Mouse (Mus musculus) CH12.LX (cell line): ENCODE results near the gene Prr5. TPM values are rescaled to one million over a fixed set of nuclear protein-coding genes. Genes with fewer than 3 reads are reported as not detected.

Experiments
- DNase-seq: peaks from one replicate; pipeline ENCODE4 v3.0.0-alpha.2; 2013; ENCODE audit errors: extremely low read depth
- H3K27ac ChIP-seq: 2 replicates; pipeline ENCODE4 v1.5.1; 2012; ENCODE audit warnings: low read depth, mild to moderate bottlenecking, control low read depth, moderate library complexity; ENCODE audit not compliant: insufficient read depth
- H3K27me3 ChIP-seq: replicated peaks from 2 replicates; pipeline ENCODE3; 2012; ENCODE audit warnings: inconsistent platforms
- H3K36me3 ChIP-seq, 2 experiments: replicated peaks in 1 of 2; 2 replicates each; pipeline versions ENCODE3 to v1.6.1; 2012; ENCODE audit warnings: inconsistent platforms in 1 of 2, low read length in 1 of 2, mild to moderate bottlenecking in 1 of 2, mixed read lengths in 1 of 2, moderate library complexity in 1 of 2; ENCODE audit not compliant: control insufficient read depth in 1 of 2, insufficient read depth in 1 of 2
- H3K4me1 ChIP-seq, 2 experiments: 2 replicates each; pipeline ENCODE4 v1.6.1; 2012; ENCODE audit warnings: inconsistent platforms in 1 of 2, moderate library complexity in 1 of 2; ENCODE audit not compliant: insufficient read depth in 2 of 2, control insufficient read depth in 1 of 2
- H3K4me2 ChIP-seq: 2 replicates; pipeline ENCODE4 v1.6.1; 2012; ENCODE audit warnings: low read depth, mild to moderate bottlenecking, control low read depth; ENCODE audit not compliant: poor library complexity, insufficient read depth, severe bottlenecking
- H3K4me3 ChIP-seq, 3 experiments: fragments of 150-350 bp in 1 of 3; sonication (generic) in 1 of 3; replicated peaks in 1 of 3; 2 replicates each; pipeline versions ENCODE3 to v1.5.1; 2011 to 2012; ENCODE audit warnings: low read depth in 2 of 3, low read length in 2 of 3, mild to moderate bottlenecking in 2 of 3, moderate library complexity in 2 of 3, control low read depth in 1 of 3, improper control_type of control experiment in 1 of 3, inconsistent platforms in 1 of 3, mixed read lengths in 1 of 3; ENCODE audit not compliant: poor library complexity in 1 of 3
- H3K79me2 ChIP-seq: replicated peaks from 2 replicates; pipeline ENCODE4 v1.6.1; 2012; ENCODE audit warnings: mild to moderate bottlenecking, moderate library complexity; ENCODE audit not compliant: control insufficient read depth, poor library complexity, insufficient read depth, severe bottlenecking; ENCODE audit errors: extremely low read depth
- H3K9ac ChIP-seq: 2 replicates; pipeline ENCODE4 v1.6.1; 2012; ENCODE audit warnings: low read depth, mild to moderate bottlenecking, control low read depth, moderate library complexity; ENCODE audit not compliant: insufficient read depth
- H3K9me3 ChIP-seq: replicated peaks from 2 replicates; pipeline ENCODE3; 2012; ENCODE audit warnings: low read length, inconsistent platforms, mixed read lengths
- BHLHE40 ChIP-seq: IDR thresholded peaks from 2 replicates; pipeline ENCODE4 v1.6.1; 2011; ENCODE audit warnings: mild to moderate bottlenecking, low read depth, low read length, improper control_type of control experiment
- CHD2 ChIP-seq: IDR thresholded peaks from 2 replicates; pipeline ENCODE4 v1.6.1; 2011; ENCODE audit warnings: low read length, improper control_type of control experiment
- CTCF ChIP-seq, 2 experiments: IDR thresholded peaks in 1 of 2; conservative IDR thresholded peaks in 1 of 2; 2 replicates each; pipeline ENCODE4 v1.5.1; 2011 to 2012; ENCODE audit warnings: low read depth in 2 of 2, low read length in 2 of 2, improper control_type of control experiment in 1 of 2, inconsistent platforms in 1 of 2, mild to moderate bottlenecking in 1 of 2, moderate library complexity in 1 of 2
- ELF1 ChIP-seq: IDR thresholded peaks from 2 replicates; pipeline ENCODE4 v1.6.1; 2014; ENCODE audit warnings: low read depth, mild to moderate bottlenecking, inconsistent platforms, low read length, improper control_type of control experiment
- EP300 ChIP-seq: IDR thresholded peaks from 2 replicates; pipeline ENCODE4 v1.6.1; 2011; ENCODE audit warnings: low read length, improper control_type of control experiment
- GABPA ChIP-seq: IDR thresholded peaks from 2 replicates; pipeline ENCODE4 v1.6.1; 2012; ENCODE audit warnings: low read depth, low read length, improper control_type of control experiment, inconsistent platforms; ENCODE audit not compliant: insufficient replicate concordance
- HCFC1 ChIP-seq: IDR thresholded peaks from 2 replicates; pipeline ENCODE4 v1.6.1; 2012; ENCODE audit warnings: low read depth, mild to moderate bottlenecking, inconsistent platforms, low read length, improper control_type of control experiment
- IRF4 ChIP-seq: IDR thresholded peaks from 2 replicates; pipeline ENCODE4 v1.6.1; 2014; ENCODE audit warnings: low read depth, mild to moderate bottlenecking, inconsistent platforms, low read length, improper control_type of control experiment
- JUN ChIP-seq: IDR thresholded peaks from 2 replicates; pipeline ENCODE4 v1.6.1; 2011; ENCODE audit warnings: low read depth, mild to moderate bottlenecking, low read length, improper control_type of control experiment, moderate library complexity; ENCODE audit not compliant: insufficient read depth
- JUND ChIP-seq: conservative IDR thresholded peaks from 2 replicates; pipeline ENCODE4 v1.6.1; 2011; ENCODE audit warnings: low read depth, low read length, improper control_type of control experiment
- KAT2A ChIP-seq: IDR thresholded peaks from 2 replicates; pipeline ENCODE4 v1.6.1; 2012; ENCODE audit warnings: low read length, improper control_type of control experiment, inconsistent platforms; ENCODE audit not compliant: insufficient replicate concordance
- MAX ChIP-seq: IDR thresholded peaks from 2 replicates; pipeline ENCODE4 v1.6.1; 2011; ENCODE audit warnings: low read length, improper control_type of control experiment
- MAZ ChIP-seq: IDR thresholded peaks from 2 replicates; pipeline ENCODE4 v1.6.1; 2012; ENCODE audit warnings: low read depth, mild to moderate bottlenecking, inconsistent platforms, low read length, improper control_type of control experiment, moderate library complexity
- MEF2A ChIP-seq: IDR thresholded peaks from 2 replicates; pipeline ENCODE4 v1.6.1; 2014; ENCODE audit warnings: low read depth, mild to moderate bottlenecking, inconsistent platforms, low read length, improper control_type of control experiment, borderline replicate concordance
- MXI1 ChIP-seq: IDR thresholded peaks from 2 replicates; pipeline ENCODE4 v1.6.1; 2011; ENCODE audit warnings: mild to moderate bottlenecking, low read depth, low read length, improper control_type of control experiment
- MYC ChIP-seq: IDR thresholded peaks from 2 replicates; pipeline ENCODE4 v1.6.1; 2011; ENCODE audit warnings: low read depth, mild to moderate bottlenecking, improper control_type of control experiment, low read length
- NELFE ChIP-seq: IDR thresholded peaks from 2 replicates; pipeline ENCODE4 v1.6.1; 2011; ENCODE audit warnings: low read depth, low read length, improper control_type of control experiment
- NRF1 ChIP-seq: IDR thresholded peaks from 2 replicates; pipeline ENCODE4 v1.6.1; 2014; ENCODE audit warnings: low read depth, mild to moderate bottlenecking, inconsistent platforms, low read length, improper control_type of control experiment, moderate library complexity
- POLR2A ChIP-seq: IDR thresholded peaks from 2 replicates; pipeline ENCODE4 v1.6.1; 2011; ENCODE audit warnings: low read depth, mild to moderate bottlenecking, improper control_type of control experiment, low read length
- RCOR1 ChIP-seq: conservative IDR thresholded peaks from 2 replicates; pipeline ENCODE4 v1.6.1; 2012; ENCODE audit warnings: low read depth, mild to moderate bottlenecking, inconsistent platforms, low read length, improper control_type of control experiment
- SIN3A ChIP-seq: IDR thresholded peaks from 2 replicates; pipeline ENCODE4 v1.6.1; 2012; ENCODE audit warnings: low read length, improper control_type of control experiment, inconsistent platforms
- TBP ChIP-seq: conservative IDR thresholded peaks from 2 replicates; pipeline ENCODE4 v1.6.1; 2011; ENCODE audit warnings: low read depth, low read length, improper control_type of control experiment
- TCF12 ChIP-seq: IDR thresholded peaks from 2 replicates; pipeline ENCODE4 v1.6.1; 2014; ENCODE audit warnings: low read depth, mild to moderate bottlenecking, inconsistent platforms, low read length, improper control_type of control experiment
- UBTF ChIP-seq: IDR thresholded peaks from 2 replicates; pipeline ENCODE4 v1.6.1; 2012; ENCODE audit warnings: low read depth, mild to moderate bottlenecking, inconsistent platforms, low read length, improper control_type of control experiment, moderate library complexity
- USF1 ChIP-seq: IDR thresholded peaks from 2 replicates; pipeline ENCODE4 v1.6.1; 2014; ENCODE audit warnings: low read depth, mild to moderate bottlenecking, inconsistent platforms, low read length, improper control_type of control experiment
- USF2 ChIP-seq: conservative IDR thresholded peaks from 2 replicates; pipeline ENCODE4 v1.6.1; 2011; ENCODE audit warnings: low read depth, low read length, improper control_type of control experiment
- ZC3H11A ChIP-seq: IDR thresholded peaks from 2 replicates; pipeline ENCODE4 v1.6.1; 2012; ENCODE audit warnings: low read depth, mild to moderate bottlenecking, inconsistent platforms, low read length, improper control_type of control experiment
- ZMIZ1 ChIP-seq: IDR thresholded peaks from 2 replicates; pipeline ENCODE4 v1.6.1; 2012; ENCODE audit warnings: low read depth, mild to moderate bottlenecking, inconsistent platforms, low read length, improper control_type of control experiment
- ZNF384 ChIP-seq: IDR thresholded peaks from 2 replicates; pipeline ENCODE4 v1.6.1; 2012; ENCODE audit warnings: low read depth, low read length, improper control_type of control experiment, inconsistent platforms
- dilution Hi-C: fragments of 300-500 bp; cut with MboI; formaldehyde crosslinking; loops from 2 replicates; pipeline ENCODE4 v1.14.3; 2020; ENCODE audit warnings: low sequenced_read_pairs; ENCODE audit not compliant: extremely low pct_unique_long_range_greater_than_20kb, extremely low pct_ligation_motif_present
- in situ Hi-C: fragments of 300-500 bp; cut with MboI; formaldehyde crosslinking; loops from 3 replicates; pipeline ENCODE4 v1.14.3; 2019; ENCODE audit warnings: low sequenced_read_pairs, low pct_ligation_motif_present, low pct_unique_long_range_greater_than_20kb, mixed read lengths
- polyA plus RNA-seq: library from polyadenylated mRNA; unstranded; fragments of >175 nt; gene quantifications from 2 replicates; pipeline ENCODE4 v1.2.1, GENCODE M21; 2012; ENCODE audit warnings: low read depth; ENCODE audit not compliant: insufficient read length
- total RNA-seq, 2 experiments: library from RNA; depleted of rRNA; stranded (reverse); fragments of 300-350 nt in 1 of 2; fragments of >200 nt in 1 of 2; gene quantifications; 2 replicates each; pipeline ENCODE4 v1.2.3; 2012 to 2014

Prr5 gene
- total and polyA plus RNA-seq, 3 experiments = 11.6 to 68.2 (median 19.7) TPM

DNA sequence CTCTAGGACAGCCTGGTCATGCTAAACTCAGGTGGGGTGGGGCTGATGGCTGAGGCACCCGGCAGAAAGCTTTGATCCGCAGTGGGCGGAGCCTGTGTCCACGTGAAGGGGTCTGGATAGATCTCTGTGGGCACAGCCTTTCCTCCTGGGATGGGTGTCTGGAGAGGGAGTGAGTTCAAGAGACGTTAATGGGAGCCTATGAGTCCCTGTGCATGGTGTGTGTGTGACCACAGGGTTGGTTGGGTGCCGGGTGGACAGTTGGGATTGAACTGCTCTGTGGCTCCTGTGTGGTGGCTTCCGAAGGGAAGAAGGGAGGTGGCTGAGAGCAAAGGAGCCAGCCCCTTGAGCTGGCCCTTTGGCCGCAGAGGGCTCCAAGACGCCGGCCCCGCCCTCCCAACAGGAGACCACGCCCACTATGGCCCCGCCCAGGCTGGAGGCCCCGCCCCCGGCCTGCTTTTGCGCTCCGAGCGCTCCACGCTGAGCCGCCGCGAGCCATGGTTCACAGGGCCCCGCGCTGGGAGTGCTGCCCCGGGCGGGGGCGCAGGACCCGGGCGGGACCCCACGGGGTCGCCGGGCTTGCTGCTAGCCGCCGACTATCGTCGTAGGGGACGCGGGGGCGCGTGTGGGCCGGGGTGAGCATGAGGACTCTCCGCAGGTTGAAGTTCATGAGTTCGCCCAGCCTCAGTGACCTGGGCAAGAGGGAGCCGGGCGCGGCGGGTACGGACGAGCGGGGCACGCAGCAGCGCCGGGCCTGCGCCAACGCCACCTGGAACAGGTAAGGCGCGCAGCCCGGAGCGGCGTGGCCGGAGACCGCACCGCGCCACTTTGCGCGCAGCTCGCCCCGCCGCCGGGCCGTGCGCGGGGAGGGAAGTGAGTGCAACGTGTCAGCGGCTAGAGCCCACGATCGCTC, 11.4 kb downstream of the Prr5 start (continued):
- TF ChIP-seq NRF1 (no peak), GABPA (no peak), RCOR1 (no peak), JUND (no peak), JUN (no peak), MYC (0 out of 2 replicates have a peak, but pooled peaks have one; percentile 53), ZMIZ1 (0 out of 2 replicates have a peak, but pooled peaks have one; percentile 29), MEF2A (no peak), HCFC1 (no peak), USF1 (peak; percentile 55), EP300 (no peak), MAX (no peak), ELF1 (0 out of 2 replicates have a peak, but pooled peaks have one; percentile 8)

DNA sequence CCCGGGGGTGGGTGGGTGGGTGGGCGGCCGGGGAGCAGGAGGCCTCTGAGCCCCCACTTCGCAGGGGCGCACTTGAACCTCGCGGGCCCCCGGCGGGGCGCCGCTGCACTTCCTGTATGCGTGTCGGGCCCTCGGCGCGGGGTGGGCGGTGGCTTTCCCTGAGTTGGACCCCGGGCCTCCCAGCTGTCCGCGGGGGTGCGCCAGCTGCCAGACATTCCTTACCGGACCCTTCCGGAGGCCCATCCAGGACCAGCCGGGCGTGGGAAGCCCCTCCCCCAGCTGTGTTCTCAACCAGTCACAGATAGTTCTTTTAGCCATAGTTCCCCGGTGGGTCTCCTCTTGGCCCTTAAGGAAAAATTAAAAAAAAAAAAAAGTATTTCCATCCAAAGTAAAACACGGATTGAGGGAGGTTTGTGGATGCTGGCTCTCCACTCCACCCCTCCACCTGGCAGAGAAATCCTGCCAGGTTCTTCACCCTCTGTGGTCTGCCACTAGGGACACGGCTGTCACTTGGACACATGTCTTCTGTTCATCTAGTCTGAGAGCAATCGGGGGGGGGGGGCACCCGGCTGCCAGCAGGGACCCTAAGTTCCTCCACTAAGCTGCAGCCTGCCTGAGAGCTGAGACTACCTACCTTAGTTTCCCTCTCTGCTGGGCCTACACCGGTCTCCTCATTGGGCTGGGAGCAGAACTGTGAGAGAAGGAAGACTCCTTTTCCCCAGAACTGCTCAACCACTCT, 12.2 kb downstream of the Prr5 start:
- H3K4me3 ChIP-seq = peak overlapping the region; percentile 74 to 93 (median 92)
- TF ChIP-seq USF2 (no peak), UBTF (no peak), USF1 (no peak), MXI1 (peak; percentile 91), POLR2A (no peak), MYC (0 out of 2 replicates have a peak, but pooled peaks have one; percentile 41), TCF12 (0 out of 2 replicates have a peak, but pooled peaks have one; percentile 12), ELF1 (no peak), RCOR1 (no peak), SIN3A (no peak; the same call in 1 of the 2 replicates), MAZ (no peak), TBP (0 out of 2 replicates have a peak, but pooled peaks have one; percentile 14), KAT2A (no peak), CHD2 (no peak), MAX (no peak), BHLHE40 (no peak), EP300 (no peak), JUND (no peak), NELFE (no peak), ZNF384 (peak; percentile 38; the same call in 1 of the 2 replicates), CTCF (conservative IDR thresholded peaks at IDR 0.05 in 1 of 2, IDR thresholded peaks at IDR 0.05 in 1 of 2; ENCODE audit: low read depth in 2 of 2, low read length in 2 of 2) (peak in 1 of 2 experiments; percentile 25; a peak in 2 of 4 replicates), IRF4 (peak; percentile 20; the same call in 1 of the 2 replicates), ZC3H11A (no peak)
- H3K36me3 ChIP-seq = peaks cover 2 to 9% of the 10 kb centered on the region in 2 experiments
- in situ Hi-C loops = no loop called here
- H3K27ac ChIP-seq = peak overlapping the region; percentile 24
- H3K9ac ChIP-seq = peak overlapping the region; percentile 63
- H3K4me1 ChIP-seq = peaks cover 33 to 49% of the 10 kb centered on the region in 2 experiments
- no peaks in the 10 kb centered on the region for H3K27me3 ChIP-seq
- dilution Hi-C loops = no loop called here
- H3K9me3 ChIP-seq = peaks cover 2% of the 10 kb centered on the region
- DNase-seq = peak; percentile 55
- peak overlapping the region; percentile 88 for H3K4me2 ChIP-seq
- peaks cover 45% of the 10 kb centered on the region for H3K79me2 ChIP-seq
